Mouse (Mus musculus) embryo, embryonic 11 days (tissue): ENCODE measurements around the gene Scyl2.
A peak's percentile ranks its signal among the peaks of the same experiment; 100 is the strongest.
"Not testable (repeated sequence)": the region's sequence is repeated elsewhere in the genome, so short reads cannot be mapped to it uniquely, and the experiment has no call there.

Experiments
- DNase-seq: peaks from one replicate; pipeline ENCODE4 v3.0.0-alpha.2; 2015

Gene Scyl2

DNA sequence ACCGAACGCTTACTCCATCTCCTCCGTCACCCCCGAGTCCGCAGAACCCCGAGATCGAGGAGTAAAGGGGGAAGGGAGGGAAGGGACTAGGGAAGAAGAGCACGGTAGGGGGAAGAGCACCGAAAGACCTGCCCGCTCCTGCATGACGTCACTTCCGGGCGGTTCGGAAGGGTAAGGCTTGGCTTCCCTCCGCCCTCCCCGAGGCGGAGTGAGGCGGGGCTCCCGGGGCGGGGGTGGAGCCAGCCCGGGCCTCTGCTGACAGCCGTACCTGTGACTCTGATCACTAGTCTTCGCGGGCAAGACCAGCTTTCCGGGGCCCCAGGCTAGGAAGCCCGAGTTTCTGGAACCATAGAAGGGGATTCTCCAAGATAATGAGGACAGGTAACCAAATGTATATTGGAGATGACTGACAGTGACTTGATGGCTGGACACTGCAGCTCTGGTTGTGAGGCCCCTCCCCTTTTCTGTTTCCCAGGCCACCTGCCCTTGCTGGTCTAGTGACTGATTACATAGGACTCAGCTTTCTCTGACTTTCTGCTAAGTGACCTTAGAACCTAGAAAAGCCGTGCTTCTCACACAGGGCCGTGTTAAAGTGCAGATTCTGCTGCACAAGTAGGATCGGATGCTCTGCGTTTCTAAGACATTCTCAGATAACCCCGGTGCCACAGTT, at the start of gene Scyl2:
Scyl2 (minus strand) TSS at position 147 of the 670 bp plus-strand sequence.
- DNase-seq, result peak; percentile 96

DNA sequence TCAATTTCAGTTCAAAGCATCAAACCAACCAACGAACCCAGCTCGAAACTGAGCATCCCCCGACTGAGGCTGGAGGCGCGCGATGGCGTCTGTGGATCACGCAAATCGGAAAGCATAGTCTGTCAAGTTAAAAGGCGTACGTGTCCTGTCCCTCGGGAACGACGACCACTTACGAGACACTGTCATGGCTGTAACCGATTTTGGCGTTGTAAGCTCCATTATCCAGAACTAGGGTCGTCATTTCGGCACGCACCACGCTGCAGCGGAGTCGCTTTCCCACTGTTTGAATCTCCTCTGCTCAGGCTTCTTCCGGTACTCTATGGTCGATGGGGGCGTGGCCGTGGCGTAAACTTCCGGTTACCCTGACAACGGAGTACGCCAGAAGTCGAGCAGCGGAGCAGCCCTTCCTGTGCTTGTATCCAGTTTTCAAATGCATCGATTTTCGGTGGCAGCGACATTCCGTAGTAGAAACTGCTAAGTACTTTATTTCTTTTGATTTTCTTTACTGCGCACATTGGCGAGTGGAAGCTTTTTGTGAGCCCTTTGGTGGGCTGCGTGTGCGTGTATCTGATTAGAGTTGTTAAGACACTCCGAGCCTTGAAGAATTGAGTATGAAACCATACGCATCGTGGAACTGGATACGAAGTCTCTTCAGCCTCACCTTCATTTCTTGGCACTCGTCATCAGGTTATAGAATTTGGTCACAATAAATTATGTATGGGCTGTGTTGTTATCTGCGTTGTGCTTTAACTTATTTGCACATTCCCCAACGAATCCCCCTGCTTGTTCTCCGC, 46.1 kb upstream of the Scyl2 start, which contains the start of gene Actr6:
Actr6 (minus strand) TSS at position 295 of the 794 bp plus-strand sequence.
- peak; percentile 97 for DNase-seq

DNA sequence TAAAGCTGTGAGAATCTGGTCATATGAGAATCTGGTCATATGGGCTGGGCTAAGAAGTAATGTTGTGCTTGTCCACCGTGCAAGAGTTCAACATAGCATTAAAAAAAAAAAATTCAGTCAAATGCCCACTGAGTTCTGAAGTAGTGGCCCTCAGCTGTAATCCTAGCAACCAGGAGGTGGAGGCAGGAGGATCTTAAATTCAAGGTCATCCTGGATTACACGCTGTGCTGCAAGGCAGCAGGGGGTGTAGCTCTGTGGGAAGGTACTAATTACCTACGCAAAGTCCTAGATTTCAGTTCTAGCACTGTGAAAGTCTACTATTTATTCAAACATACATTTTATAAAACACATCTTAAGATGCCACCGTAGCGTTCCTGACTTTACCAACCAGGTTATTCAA, 45.3 kb upstream of the Scyl2 start:
- no peak for DNase-seq

DNA sequence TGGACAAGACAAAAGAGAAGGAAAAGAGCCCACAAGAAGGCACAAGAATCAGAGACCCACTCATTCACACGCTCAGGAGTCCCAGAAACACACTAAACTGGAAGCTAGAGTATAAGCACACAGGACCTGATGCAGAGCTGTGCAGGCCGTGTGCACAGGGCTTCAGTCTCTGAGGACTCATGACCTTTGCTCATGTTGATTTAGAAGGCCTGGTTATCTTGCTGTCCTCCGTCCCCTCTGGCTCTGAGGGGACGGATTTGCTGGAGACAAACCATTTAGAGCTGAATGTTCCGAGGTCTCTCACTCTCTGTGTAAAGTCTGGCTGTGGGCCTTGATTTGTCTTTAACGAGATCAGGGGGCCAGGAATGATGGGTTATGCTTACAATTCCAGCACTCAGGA, 44.3 kb upstream of the Scyl2 start:
- no peak for DNase-seq

DNA sequence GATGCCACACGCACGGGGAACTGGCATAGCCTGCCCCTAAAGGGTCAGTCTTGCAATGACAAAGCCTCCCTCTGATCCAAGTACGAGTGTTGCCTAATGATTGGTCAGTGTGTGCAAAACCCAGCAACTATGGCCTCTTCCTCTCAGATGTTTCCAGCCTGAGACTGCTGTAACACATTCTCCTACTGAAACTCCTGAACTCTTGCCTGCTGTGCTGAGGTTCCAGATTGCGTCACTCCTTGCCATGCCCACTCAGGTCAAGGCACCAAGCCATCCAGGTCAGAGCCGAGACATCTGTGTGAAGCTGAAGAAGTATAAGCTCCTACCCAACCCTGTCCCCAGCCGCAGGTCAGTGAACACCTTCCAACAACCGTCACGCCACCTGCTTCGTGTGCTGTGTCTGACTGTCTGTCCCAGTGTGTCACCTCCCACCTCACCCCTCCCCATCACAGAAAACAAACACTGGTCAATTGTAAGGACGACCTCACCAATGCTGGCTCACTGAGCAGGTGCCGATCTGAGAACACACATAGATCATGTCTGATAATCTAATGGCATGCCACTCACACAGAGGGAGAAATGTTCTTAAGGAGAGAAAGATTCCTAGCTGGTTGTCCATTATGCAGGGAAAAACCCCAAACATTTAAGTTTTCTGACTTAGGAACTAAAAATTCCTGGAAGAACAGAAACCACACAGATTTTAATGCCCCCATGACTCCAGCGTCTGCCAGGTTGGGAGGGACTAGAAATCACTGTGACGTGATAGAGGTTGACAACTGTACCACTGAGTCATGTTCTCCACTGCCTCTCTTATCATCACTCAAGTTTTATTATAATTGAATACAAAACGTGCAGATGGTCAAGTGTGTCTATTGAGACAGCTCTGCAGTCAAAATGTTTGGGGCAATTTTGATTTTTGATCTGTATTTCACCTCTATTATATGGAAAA, 36.4 kb upstream of the Scyl2 start:
- no peak for DNase-seq

DNA sequence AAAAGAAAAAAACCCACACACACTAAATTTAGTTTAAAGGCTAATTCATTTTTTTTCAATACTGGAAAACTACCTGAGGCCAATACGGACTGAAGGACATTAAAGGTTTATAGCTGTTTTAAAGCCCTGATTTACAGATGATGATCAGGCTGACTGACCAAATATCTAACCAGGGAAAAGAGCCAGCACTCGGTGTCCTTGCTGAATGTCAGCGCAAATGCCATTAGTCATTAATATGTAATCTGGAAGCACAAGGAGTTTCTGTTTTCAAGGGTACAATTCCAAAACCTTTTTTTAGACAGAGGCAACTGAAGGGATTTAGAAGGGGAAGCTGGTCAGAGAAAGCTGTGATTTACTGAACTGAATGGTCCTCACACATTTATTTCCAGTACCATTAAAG, 34.7 kb upstream of the Scyl2 start:
- no peak for DNase-seq

DNA sequence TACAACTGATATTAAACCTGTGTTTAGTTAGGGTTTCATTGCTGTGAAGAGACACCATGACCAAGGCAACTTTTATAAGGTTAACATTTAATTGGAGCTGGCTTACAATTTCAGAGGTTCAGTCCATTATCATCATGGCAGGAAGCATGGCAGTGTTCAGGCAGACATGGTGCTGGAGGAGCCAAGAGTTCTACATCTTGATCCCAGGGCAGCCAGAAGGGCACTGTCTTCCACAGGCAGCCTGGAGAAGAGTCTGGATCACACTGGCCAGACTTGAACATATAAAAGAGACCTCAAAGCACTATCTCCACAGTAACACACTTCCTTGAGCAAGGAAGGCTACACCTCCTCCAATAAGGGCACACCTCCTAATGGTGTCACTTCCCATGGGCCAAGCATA, 34.2 kb upstream of the Scyl2 start:
- no peak for DNase-seq

DNA sequence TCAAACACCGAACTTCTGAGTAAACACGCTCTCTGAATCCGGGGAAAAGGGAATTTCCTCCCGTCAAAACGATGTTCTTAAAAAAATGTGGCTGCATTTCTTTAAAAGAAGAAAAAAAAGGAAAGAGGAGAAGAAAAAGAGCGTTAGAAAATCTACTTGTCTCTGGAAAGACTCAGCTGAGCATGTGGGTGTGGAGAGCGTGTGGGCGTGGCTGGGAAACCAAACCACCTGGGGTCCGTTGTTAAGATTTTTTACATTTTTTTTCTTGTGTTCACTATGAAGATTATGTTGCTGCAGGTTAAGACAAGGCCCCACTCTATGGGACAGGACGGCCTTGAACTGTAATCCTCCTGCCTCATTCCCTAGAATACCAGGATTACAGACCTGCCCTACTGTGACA, 28.8 kb upstream of the Scyl2 start:
- no peak for DNase-seq

DNA sequence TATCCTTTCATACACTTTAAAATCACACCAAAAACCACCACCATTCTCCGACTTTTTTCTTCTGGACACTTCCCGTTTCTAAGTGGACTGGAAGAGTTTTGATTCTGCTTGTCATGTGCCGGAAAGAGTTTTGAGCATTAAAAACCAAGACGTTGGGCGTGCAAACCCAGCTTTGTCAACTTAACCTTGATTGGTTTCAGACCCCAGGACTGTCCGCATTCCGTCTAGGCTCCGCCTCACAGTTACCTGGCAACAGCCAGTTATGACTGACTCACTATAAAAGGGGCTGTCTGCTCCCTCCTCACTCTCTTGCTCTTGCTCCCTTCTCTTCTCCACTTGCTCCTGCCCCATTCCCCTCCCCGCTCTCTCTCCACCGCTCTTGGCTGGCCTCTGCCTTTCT, 22.6 kb upstream of the Scyl2 start:
- DNase-seq, result peak; percentile 53

DNA sequence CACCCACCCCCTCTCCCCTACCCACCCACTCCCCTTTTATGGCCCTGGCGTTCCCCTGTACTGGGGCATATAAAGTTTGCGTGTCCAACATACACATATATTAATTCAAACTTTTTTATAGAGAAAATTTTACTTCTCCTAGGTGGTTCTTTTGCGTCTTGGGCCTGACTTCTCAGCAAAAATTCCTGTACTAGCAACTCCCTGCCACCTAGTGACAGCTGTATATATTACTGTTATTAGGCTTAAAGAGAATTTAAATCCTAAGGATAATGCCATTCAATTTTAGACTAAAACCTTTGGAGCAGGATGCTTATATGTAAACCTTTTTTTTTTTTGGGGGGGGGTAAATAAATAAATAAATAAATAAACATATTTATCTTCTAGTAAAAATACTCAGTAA, 21.3 kb upstream of the Scyl2 start:
- DNase-seq, result no peak

DNA sequence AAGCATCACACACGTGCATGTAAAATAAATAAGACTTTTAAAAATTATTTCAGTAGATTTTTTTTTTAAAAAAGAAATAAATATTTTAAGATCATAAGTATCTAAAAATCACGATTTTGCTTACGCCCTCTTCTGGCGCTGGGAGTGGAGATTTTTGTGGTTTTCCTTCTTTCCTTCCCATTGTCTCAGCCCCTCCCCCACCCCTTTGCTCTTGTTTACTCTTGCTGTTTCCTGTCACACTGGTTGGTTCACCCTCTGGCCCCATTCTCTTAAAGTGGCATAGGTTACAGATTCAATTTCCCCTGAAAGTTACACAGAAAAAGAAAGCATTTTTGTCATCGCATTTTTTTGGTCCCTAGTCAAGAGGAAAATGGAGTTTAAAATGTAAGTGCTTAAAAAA, 17.0 kb upstream of the Scyl2 start:
- DNase-seq, result peak; percentile 37

DNA sequence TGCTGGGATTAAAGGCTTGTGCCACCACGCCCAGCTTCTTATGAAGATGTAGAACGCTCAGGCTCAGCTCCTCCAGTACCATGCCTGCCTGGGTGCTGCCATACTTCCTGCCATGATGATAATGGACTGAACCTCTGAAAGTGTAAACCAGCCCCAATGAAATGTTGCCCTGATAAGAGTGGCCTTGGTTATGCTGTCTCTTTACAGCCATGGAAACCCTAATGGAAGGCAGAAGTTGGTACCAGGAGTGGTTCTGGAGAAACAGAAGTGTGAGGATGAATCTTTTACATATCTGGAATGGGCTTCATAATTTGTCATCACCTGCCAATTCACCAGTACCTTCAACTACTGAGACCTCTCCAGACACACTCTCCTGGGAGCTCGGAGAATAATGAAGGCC, 11.9 kb upstream of the Scyl2 start:
- DNase-seq, result no peak

DNA sequence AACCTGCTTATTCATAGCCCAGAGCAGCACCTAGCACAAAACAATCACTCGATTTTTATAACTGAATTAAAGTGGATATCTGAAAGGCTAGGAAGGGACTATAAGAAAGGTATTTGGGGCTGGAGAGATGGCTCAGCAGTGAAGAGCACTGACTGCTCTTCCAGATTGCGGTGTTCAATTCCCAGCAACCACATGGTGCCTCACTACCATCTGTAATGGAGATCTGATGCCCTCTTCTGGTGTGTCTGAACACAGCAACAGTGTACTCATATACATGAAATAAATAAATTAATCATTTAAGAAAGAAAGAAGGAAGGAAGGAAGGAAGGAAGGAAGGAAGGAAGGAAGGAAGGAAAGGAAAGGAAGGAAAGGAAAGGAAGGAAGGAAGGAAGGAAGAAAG, 10.2 kb upstream of the Scyl2 start:
- not testable (repeated sequence) for DNase-seq

DNA sequence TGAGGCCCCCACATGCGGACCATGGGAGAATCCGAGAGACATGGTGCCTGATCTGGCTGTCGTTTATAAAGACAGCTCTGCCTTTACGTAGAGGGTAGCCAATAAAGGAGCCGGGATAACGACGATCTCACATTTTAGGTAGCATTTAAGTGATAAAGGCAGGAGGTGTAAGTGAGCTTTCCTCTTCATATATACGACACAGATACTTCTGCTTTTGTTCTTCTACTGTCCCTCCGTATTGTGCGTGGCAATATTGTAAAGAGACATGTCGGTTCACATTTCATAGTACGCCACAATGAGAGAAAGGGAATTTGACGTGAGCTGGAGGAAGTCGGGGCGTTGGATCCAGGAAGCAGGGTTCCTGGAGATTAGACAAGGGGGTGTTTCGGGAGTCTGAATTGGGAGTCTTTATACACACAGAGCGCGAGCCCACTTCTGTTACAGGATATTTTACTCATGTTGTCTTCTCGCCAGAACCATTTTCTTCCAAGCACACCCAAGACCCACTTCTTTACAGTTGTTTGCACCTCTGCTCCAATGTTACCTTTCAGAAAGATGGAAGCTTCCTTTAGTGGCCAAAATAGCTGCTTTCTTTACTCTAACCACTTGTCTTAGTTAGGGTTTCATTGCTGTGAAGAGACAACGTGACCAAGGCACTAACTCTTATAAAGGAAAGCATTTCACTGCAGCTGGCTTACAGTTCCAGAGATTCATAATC, 9.3 kb upstream of the Scyl2 start:
- no peak for DNase-seq

DNA sequence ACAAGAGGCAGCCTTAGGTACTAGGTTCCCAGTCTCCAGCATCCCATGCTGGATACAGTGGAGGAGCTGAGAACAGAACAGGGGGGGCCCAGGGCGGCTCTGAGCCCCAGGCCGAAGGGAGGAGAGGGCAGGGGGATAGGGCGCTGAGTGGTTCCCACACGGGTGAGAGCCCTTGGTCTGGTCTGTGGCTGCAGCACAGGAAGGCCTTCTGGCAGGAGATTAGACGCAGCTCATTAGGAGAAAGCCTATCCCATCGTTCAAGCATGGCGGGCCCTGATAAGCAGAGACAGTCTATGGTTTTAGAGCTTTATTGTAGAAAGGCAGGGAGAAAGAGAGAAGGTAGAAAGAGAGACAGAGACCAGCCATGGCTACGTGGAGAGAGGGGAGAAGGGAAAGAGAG, 3.9 kb upstream of the Scyl2 start:
- no peak for DNase-seq

DNA sequence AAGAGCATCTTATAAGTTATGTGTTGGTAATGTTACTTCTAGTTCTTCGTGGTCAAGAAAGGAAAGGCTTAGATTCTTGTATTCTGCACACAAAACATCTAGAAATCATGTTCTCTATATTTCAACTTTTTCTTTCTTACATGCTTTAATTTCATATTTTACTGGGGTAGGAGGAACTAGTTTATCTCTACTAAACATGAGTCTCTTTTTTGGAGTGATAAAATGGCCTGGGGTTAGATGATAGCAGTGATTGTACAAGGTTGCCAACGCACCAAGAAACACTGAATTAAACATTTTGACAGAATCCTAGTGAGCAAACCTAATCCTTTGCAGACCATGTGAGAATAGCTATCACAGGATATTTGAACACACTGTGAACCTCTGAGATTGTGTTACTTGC, 1.4 kb upstream of the Scyl2 start:
- no peak for DNase-seq

DNA sequence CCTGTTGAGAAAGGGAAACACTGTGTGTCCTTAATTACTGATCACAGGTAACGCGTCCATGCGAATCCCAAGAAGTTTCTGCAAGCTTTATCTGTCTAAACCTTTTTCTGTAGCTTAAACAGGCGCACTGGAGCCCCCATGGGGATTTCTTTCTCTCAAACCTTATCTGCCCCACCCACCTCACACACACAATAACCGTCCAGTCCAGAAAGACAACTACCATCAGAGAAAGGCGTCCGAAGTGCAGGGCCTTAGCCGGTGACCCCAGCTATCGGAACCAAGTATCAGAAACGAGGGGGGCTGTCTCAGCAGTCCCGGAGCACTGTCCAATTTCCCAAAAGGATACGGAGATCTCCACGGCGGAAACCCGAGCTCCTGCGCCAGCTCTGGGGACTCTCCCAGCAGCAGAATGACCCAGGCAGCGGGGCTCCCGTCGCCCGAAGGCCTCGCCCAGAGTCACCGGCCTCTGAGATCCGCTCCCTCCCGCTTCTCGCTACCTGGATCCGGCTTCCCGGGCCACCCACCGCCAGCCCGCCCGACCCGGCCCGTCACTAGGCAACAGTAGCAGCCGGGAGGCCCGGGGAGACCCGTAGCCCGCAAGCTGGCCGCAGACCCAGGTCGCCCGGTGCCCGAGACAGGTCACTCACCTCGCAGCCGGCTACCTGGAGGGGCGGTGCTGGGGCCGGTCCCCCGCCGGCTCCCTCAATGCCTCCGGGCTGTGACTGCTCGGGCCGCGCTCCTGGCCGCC, 520 bp downstream of the Scyl2 start:
- DNase-seq, result peak; percentile 45

DNA sequence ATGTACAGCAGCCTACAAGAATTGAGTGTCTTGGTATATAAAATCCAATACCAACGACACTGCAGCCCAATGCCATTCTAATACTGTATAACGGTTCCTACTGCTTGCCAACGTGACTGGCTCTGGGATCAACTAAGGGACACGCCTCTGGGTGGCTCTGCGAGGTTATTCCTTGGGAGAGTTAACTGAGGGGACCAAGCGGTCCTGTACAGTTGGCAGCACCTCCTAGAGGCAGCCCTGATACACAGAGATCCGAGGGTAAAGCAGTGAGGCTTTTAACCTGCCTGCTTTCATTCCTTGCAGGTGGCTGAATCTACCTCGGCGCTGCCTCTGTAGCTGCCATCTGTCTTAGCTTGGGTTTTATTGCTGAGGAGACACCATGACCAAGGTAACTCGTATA, 3.1 kb downstream of the Scyl2 start:
- DNase-seq, result no peak

DNA sequence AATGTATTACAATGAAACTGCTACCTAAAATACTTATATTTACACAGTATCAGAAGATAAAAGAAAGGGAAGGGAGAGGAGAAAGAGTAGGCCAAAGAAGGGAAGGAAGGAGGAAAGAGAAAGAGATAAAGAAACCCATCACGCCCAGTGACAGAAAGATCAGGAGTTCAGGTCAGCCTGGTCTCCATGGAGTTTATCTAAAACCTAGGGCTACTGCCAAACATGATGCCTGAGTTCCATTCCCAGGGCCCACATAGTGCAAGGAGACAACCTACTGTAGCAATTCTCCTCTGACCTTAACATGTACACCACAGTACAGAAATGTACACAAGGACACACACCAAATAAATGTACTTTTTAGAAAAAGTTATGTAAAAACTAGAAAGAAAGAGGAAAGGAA, 3.9 kb downstream of the Scyl2 start:
- DNase-seq, result no peak

DNA sequence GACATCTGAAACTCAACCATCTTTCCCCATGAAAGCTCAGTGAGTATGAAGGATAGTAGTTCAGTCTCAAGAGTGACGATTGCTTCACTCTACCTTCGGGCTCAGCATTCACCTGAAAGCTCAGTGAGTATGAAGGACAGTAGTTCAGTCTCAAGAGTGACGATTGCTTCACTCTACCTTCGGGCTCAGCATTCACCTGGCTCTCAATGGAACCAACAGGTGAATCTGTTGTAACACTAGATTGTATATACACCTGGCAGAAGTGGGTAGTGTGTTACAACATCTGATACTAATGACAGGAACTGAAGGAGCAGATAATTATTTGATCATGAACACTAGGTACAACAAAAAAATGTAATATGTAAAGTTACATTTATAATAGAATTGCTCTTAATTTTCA, 4.4 kb downstream of the Scyl2 start:
- DNase-seq, result no peak

DNA sequence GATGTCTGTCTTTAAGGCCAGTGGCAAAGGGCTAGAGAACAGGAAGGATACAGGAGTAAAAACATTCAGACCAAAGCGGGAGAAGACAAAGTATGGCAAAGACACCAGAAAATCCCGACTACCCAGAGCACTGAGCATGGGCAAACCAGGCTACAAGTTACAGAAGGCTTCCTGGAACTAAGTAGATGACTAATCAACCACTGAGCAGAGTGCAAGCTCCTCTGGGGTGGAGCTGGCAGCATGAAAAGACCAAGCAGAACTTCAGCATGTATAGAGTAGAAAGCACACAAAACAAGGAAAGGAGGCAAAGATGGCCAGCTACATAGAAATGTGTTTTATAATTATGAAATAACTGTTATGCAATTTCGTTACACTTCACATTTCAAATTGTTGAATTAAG, 5.6 kb downstream of the Scyl2 start:
- no peak for DNase-seq

DNA sequence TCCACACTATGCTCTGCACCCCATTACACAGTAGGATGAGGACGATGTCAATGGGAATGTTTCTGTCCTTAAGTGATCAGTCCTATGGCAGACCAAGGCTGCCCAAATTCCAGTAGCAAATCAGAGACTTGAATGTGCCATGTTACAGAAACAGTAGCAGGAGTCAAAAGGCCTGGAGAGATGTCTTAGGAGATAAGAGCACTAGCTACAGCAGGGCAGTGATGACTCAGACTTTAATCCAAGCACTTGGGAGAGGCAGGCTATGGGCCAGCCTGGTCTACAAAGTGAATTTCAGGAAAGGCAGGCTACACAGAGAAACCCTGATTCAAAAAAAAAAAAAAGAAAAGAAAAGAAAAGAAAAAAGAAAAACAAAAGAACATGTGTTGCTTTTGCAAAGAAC, 6.6 kb downstream of the Scyl2 start:
- no peak for DNase-seq
